Mouse (Mus musculus) naive thymus-derived CD4-positive, alpha-beta T cell, adult 2 months (primary cell): Measurements from ENCODE around the gene Prrt1.

Experiments
- DNase-seq: peaks from one replicate; pipeline ENCODE4 v3.0.0-alpha.2; 2011; ENCODE audit warnings: low read depth

Prrt1 gene

GRCm38 (mm10) chr17:34672246-34672792, 43.0 kb downstream of the Prrt1 start:
- no peak for DNase-seq

- no peak for DNase-seq
Observed at GRCm38 (mm10) chr17:34673139-34673538, 43.8 kb downstream of the Prrt1 start.

GRCm38 (mm10) chr17:34674524-34675204, 45.3 kb downstream of the Prrt1 start:
- no peak for DNase-seq

GRCm38 (mm10) chr17:34675205-34676092, 46.1 kb downstream of the Prrt1 start:
- no peak for DNase-seq

GRCm38 (mm10) chr17:34676093-34676460, 46.7 kb downstream of the Prrt1 start:
- DNase-seq = no peak

- no peak for DNase-seq
Observed at GRCm38 (mm10) chr17:34676671-34677070, 47.3 kb downstream of the Prrt1 start.

- no peak for DNase-seq
Observed at GRCm38 (mm10) chr17:34680191-34680590, 50.9 kb downstream of the Prrt1 start.

- DNase-seq = no peak
Observed at GRCm38 (mm10) chr17:34680621-34681020, 51.3 kb downstream of the Prrt1 start.

- no peak for DNase-seq
Observed at GRCm38 (mm10) chr17:34681132-34681571, 51.8 kb downstream of the Prrt1 start.

- no peak for DNase-seq
Observed at GRCm38 (mm10) chr17:34681881-34682536, 52.7 kb downstream of the Prrt1 start.
